Mouse (Mus musculus) monocyte, adult 2 months (primary cell): ENCODE results near the gene Amh.
A peak's percentile ranks its signal among the peaks of the same experiment; 100 is the strongest.

Experiments used
- DNase-seq, 2 experiments: peaks; one replicate each; pipeline ENCODE4 v3.0.0; 2022; ENCODE audit warnings: low spot score in 2 of 2, low read depth in 1 of 2

The Amh gene

DNA sequence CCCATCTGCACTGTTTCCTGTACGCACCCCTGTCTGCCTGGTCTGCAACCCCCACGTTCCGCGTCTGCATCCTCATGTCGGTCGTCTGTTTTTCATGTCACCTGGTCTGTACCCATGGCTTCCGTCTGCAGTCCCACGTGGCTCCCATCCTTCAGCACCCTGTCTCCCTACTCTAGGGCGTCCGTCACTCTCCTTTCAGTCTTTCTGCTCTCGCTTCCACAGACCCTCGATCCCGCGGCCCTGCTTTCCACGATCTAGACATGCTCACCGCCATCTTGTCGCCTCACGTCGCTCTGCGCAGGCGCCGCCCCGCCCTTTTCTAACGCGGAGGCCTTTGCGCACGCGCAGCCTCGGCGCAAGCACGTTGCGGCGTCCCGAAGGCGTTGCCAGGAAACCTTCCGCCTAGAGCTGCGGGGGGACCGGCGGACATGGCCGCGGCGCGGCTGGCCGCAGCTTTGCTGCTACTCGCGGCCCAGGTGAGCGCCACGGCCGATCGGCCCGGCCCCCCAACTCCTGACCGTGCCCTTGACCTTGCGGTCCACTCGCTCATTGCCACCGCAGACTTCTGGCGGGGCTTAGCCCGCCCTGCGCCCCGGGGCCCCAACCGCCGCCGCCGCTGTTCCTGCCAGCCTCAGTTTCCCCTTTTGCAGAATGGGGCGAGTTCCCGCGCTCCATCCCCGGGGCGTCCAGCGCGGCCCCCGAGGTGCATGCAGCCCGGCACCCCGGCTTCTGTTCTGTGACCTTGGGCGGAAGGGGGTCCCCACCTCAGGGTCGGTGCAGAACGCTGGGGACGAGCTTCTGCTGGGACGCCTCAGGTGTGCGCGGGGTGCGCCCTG lies 50.1 kb downstream of the Amh start, which contains the start of the genes Lsm7 and Sppl2b:
Gene Lsm7 (minus strand): TSS at position 297 of the 836 bp plus-strand sequence.
Gene Sppl2b (plus strand): TSS at position 363 of the 836 bp plus-strand sequence.
- DNase-seq: peak; percentile 90 to 96

DNA sequence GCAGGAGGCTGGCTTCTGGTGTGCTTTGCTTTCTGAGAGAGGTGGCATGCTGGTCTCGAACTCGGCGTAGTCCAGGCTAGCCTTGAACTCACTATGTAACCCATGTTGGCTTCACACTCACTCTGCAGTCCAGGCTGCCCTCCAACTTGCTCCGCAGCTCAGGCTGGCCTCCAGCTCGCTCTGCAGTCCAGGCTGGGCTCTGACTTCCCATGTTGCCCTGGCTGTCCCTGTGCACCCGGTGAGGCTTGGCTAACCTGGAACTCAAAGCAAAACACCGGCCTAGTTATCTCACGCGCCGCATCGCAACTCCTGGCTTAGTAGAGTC lies 50.7 kb downstream of the Amh start:
- DNase-seq: no peak

- no peak for DNase-seq
These were observed 51.2 kb downstream of the Amh start for GRCm38 (mm10) chr10:80856267-80856666.

- DNase-seq: no peak
These were observed 51.9 kb downstream of the Amh start for GRCm38 (mm10) chr10:80856908-80857307.
